Mouse (Mus musculus): ENCODE results near the gene Guca2a.
"Not testable (repeated sequence)": the region's sequence is repeated elsewhere in the genome, so short reads cannot be mapped to it uniquely, and the experiment has no call there.

Gene Guca2a

GRCm38 (mm10) chr4:119637176-119637845, at the start of gene Guca2a:
Guca2a (plus strand) TSS chr4:119637704.
- DNase-seq, result peak in 1 of 2 experiments; percentile 49

- DNase-seq, result no peak
Measured at GRCm38 (mm10) chr4:119588037-119588436, 49.5 kb upstream of the Guca2a start.

GRCm38 (mm10) chr4:119589423-119589822, 48.1 kb upstream of the Guca2a start:
- DNase-seq, result no peak

- DNase-seq, result no peak
Measured at GRCm38 (mm10) chr4:119590027-119590426, 47.5 kb upstream of the Guca2a start.

- no peak for DNase-seq
Measured at GRCm38 (mm10) chr4:119592479-119592878, 45.0 kb upstream of the Guca2a start.

- no peak for DNase-seq
Measured at GRCm38 (mm10) chr4:119594331-119594730, 43.2 kb upstream of the Guca2a start.

- no peak for DNase-seq
Measured at GRCm38 (mm10) chr4:119599605-119600004, 37.9 kb upstream of the Guca2a start.

- no peak for DNase-seq
Measured at GRCm38 (mm10) chr4:119609488-119609887, 28.0 kb upstream of the Guca2a start.

GRCm38 (mm10) chr4:119614078-119614477, 23.4 kb upstream of the Guca2a start:
- DNase-seq, result no peak

- DNase-seq, result no peak
Measured at GRCm38 (mm10) chr4:119614724-119615123, 22.8 kb upstream of the Guca2a start.

GRCm38 (mm10) chr4:119626081-119626645, 11.3 kb upstream of the Guca2a start:
- no peak for DNase-seq

GRCm38 (mm10) chr4:119626876-119627275, 10.6 kb upstream of the Guca2a start:
- DNase-seq, result no peak

- no peak for DNase-seq
Measured at GRCm38 (mm10) chr4:119627317-119627716, 10.2 kb upstream of the Guca2a start.

GRCm38 (mm10) chr4:119628363-119628762, 9.1 kb upstream of the Guca2a start:
- DNase-seq, result not testable (repeated sequence)

GRCm38 (mm10) chr4:119631115-119631919, 6.2 kb upstream of the Guca2a start:
- peak; percentile 60 to 68 for DNase-seq

GRCm38 (mm10) chr4:119632721-119633120, 4.8 kb upstream of the Guca2a start:
- peak in 1 of 2 experiments; percentile 1 for DNase-seq

- no peak for DNase-seq
Measured at GRCm38 (mm10) chr4:119633342-119633741, 4.2 kb upstream of the Guca2a start.

- DNase-seq, result no peak
Measured at GRCm38 (mm10) chr4:119633948-119634347, 3.6 kb upstream of the Guca2a start.

- peak in 1 of 2 experiments; percentile 28 for DNase-seq
Measured at GRCm38 (mm10) chr4:119634908-119635660, 2.4 kb upstream of the Guca2a start.

GRCm38 (mm10) chr4:119635686-119636085, 1.8 kb upstream of the Guca2a start:
- no peak for DNase-seq

- no peak for DNase-seq
Measured at GRCm38 (mm10) chr4:119636731-119637130, 773 bp upstream of the Guca2a start.

- peak in 1 of 2 experiments; percentile 26 for DNase-seq
Measured at GRCm38 (mm10) chr4:119637946-119638345, 442 bp downstream of the Guca2a start.

- no peak for DNase-seq
Measured at GRCm38 (mm10) chr4:119638656-119639055, 1.2 kb downstream of the Guca2a start.

Data from kidney, postnatal 25 days (tissue).